Mouse (Mus musculus): ENCODE measurements around the gene Arhgap42. TPM values are rescaled to one million over a fixed set of nuclear protein-coding genes. Genes with fewer than 3 reads are reported as not detected.

Arhgap42 gene
- polyA plus RNA-seq (2014; fragmentation: Nextera tagmentation; extraction: Ambion mirVana): 22.4 and 25.1 TPM in 2 replicates

DNA sequence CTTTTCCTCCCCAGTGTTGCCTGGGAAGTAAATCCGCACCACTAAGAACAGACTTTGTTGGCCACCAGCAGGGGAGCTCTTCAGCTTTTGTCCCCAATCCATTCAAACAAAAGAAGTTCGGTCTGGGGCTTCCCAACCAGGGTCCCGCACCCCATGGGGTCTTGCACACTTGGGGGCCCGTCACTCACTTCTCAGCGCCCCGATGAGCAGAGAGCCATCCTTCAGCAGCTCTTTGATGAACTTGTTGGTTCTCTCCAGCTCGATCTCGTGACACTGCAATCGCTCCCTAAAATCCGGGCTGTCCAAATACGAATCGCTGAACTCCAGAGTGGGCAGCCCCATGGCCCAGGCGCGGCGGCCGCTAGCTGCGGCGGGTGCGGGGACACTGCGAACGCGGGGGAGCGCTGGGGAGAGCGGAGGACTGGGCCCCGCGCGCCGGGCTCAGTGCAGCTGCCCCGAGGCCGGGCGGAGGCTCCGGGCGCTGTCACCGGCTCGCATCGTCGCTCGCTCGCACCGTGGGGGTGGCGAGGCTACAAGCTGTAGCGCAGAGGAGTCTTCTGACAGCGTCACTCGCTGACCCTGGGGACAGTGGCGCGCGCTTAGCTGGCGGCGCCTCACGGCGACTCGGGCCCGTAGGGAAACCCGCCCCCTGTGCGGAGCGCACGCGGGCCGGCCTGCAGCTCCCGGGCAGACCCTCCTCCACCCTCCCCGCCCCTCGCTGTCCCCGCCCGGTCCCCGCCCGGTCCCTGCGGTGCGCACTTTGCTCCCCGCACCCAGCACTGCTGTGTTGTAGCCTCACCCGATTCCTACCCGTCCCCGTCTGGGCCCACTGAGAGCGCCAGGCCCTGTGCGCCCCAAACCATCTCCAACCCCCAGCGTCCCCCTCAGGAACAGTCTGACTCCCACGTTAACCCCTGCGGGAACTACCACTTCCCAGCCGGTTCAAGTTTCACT, at the start of gene Arhgap42:
TSS of gene Arhgap42 (minus strand) at position 664 of the 954 bp plus-strand sequence.
- peak within 1 kb of the TSS; percentile 74 for H3K4me2 ChIP-seq
- H3K9me3 ChIP-seq (ENCODE audit: control insufficient read depth, low read length): no peaks in the 10 kb centered on the region
- H3K4me1 ChIP-seq (ENCODE audit: control insufficient read depth, insufficient read depth, low read length): no peaks in the 10 kb centered on the region; the same call in 1 of the 2 replicates
- DNase-seq (ENCODE audit: low spot score, missing footprints) (peak; percentile 98), ATAC-seq (ENCODE audit: low FRiP score) (peak; percentile 92)
- peak within 1 kb of the TSS; percentile 75 for H3K4me3 ChIP-seq (ENCODE audit: low read depth, low read length)
- H3K36me3 ChIP-seq (ENCODE audit: control insufficient read depth, insufficient read depth, low read length): no peaks in the 10 kb centered on the region
- under 1% methylated on average over 68 of the region's 78 CpGs for WGBS
- H3K27ac ChIP-seq (ENCODE audit: low read depth, low read length): peak within 1 kb of the TSS; percentile 84
- H3K27me3 ChIP-seq (ENCODE audit: control insufficient read depth, insufficient read depth, low read length): no peaks in the 10 kb centered on the region
- H3K9ac ChIP-seq (ENCODE audit: low read length): peak within 1 kb of the TSS; percentile 96

DNA sequence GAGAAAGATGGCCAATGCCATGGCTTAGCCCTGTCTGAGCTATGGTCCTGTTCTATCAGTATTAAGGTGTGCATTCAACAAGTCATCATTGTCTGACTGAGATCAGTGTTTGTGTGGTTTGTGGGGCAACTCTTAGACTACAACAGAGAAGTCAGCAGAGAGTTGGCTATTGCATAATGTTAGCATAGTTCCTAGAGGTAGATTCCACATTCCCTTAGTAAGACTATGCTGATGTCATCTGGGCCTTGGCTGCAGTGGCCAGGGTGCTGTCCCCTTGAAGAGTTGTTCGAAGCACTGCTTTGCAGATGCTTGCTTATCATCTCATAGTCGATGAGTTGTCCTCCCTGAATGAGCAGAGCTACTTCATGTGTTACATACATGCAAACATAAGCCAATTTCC, 49.2 kb upstream of the Arhgap42 start:
- ATAC-seq (ENCODE audit: low FRiP score) (no peak), DNase-seq (ENCODE audit: low spot score, missing footprints) (no peak)
- H3K4me2 ChIP-seq: no peak overlapping the region
- no peaks in the 10 kb centered on the region for H3K4me1 ChIP-seq (ENCODE audit: control insufficient read depth, insufficient read depth, low read length)
- no peak overlapping the region for H3K9ac ChIP-seq (ENCODE audit: low read length)
- no peak overlapping the region for H3K4me3 ChIP-seq (ENCODE audit: low read depth, low read length)
- H3K27ac ChIP-seq (ENCODE audit: low read depth, low read length): no peak overlapping the region
- no peaks in the 10 kb centered on the region for H3K9me3 ChIP-seq (ENCODE audit: control insufficient read depth, low read length)
- H3K27me3 ChIP-seq (ENCODE audit: control insufficient read depth, insufficient read depth, low read length): no peaks in the 10 kb centered on the region
- no peaks in the 10 kb centered on the region for H3K36me3 ChIP-seq (ENCODE audit: control insufficient read depth, insufficient read depth, low read length)
- 93% methylated on average over 2 of the region's 2 CpGs for WGBS

DNA sequence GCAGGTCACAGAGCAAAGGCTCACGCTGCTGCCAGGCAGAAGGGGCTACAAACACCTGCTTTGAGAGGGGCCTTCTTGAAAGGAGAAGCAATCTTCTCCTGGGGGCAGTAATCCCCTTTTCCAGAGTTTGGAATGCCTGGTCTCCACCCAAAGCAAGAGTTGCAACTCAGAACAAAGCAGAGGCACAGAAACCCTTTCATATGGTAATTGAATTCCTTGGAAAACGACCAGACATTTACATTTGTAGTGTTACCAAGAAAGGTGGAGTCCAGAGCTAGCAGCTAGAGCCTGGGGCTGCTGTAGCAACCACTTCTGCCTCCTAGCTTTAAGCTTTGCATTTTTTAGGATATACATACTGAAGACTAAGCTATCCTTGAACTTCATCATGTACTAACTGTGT, 30.4 kb upstream of the Arhgap42 start:
- Histone ChIP-seq H3K4me1 (ENCODE audit: control insufficient read depth, insufficient read depth, low read length) (peaks cover 4% of the 10 kb centered on the region), H3K4me2 (no peak overlapping the region), H3K4me3 (ENCODE audit: low read depth, low read length) (no peak overlapping the region), H3K9ac (ENCODE audit: low read length) (no peak overlapping the region), H3K27ac (ENCODE audit: low read depth, low read length) (peak overlapping the region; percentile 35), H3K9me3 (ENCODE audit: control insufficient read depth, low read length) (no peaks in the 10 kb centered on the region), H3K36me3 (ENCODE audit: control insufficient read depth, insufficient read depth, low read length) (no peaks in the 10 kb centered on the region), H3K27me3 (ENCODE audit: control insufficient read depth, insufficient read depth, low read length) (no peaks in the 10 kb centered on the region)
- ATAC-seq (ENCODE audit: low FRiP score) (peak; percentile 72), DNase-seq (ENCODE audit: low spot score, missing footprints) (peak; percentile 81)
- WGBS: 3% methylated on average over 2 of the region's 2 CpGs

DNA sequence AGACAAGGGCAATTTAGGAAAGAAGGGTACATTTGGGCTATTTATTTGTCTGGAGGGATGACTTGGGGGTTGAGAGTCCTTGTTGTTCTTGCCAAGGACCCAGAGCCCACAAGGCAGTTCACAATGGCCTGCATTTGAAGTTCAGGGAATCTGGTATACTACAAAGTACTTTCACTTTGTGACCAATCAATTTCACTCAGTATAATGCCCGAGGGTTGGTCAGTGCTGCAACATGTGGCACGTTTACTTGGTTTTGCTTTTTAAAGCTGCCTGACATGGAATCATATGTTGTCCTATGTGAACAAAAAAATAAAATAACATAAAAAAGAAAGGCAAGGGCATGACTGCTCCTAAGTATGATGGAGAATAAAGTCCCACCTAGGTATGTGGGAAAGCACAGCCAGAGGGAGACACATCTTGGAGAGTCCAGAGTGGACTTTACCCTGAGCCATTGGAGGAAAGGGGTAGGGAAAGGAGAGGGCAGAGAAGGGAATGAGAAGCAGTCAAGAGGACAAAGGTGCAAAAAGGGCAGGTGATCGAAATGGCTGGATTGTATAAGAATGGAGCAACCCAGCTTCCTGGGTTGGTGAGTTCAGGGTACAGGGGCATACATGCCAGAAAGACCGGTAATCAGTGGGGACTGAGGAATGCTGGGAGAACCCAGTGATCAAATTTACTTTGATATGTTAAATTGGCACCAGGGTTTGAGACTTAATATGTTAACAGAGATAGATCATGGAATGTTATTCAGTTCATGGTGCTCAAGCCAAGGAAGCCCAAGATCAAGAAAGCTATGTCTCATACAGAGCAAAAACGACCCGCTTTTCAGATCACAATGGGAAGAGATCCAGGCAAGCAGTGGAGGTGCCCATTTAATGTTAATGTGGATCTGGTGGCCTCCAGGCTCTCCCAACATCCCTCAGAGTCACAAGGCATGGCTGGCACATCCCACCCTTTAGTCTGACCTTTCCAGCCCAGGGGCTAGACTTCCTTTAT, 29.0 kb upstream of the Arhgap42 start:
- WGBS: 76% methylated on average over 6 of the region's 6 CpGs

DNA sequence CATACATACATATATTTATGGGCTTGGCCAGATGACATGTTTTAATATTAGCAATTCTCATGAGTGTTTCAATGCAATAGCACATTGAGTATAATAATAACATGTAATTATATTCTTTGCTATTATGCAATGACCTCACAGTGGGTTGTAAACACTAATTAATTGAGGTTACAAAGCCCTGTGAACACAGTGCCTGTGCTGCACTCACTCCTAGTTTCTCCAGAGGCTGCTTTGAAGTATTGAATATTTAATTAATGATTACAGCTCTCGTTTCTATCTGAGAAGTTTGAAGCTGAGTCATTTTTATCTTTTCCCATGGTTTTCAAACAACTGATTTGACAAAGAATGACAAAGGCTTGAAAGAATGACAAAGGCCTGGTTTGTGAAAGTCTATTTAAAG, 24.6 kb upstream of the Arhgap42 start:
- no peaks in the 10 kb centered on the region for H3K9me3 ChIP-seq (ENCODE audit: control insufficient read depth, low read length)
- WGBS: 65% methylated on average over 1 of the region's 1 CpGs
- H3K4me3 ChIP-seq (ENCODE audit: low read depth, low read length): no peak overlapping the region
- H3K27ac ChIP-seq (ENCODE audit: low read depth, low read length): no peak overlapping the region
- DNase-seq (ENCODE audit: low spot score, missing footprints): no peak
- H3K36me3 ChIP-seq (ENCODE audit: control insufficient read depth, insufficient read depth, low read length): no peaks in the 10 kb centered on the region
- ATAC-seq (ENCODE audit: low FRiP score): no peak
- H3K9ac ChIP-seq (ENCODE audit: low read length): no peak overlapping the region
- H3K4me2 ChIP-seq: no peak overlapping the region
- no peaks in the 10 kb centered on the region for H3K4me1 ChIP-seq (ENCODE audit: control insufficient read depth, insufficient read depth, low read length)
- H3K27me3 ChIP-seq (ENCODE audit: control insufficient read depth, insufficient read depth, low read length): no peaks in the 10 kb centered on the region

More for the DNA sequence above, 29.0 kb upstream of the Arhgap42 start:
- Histone ChIP-seq H3K9me3 (ENCODE audit: control insufficient read depth, low read length) (no peaks in the 10 kb centered on the region), H3K36me3 (ENCODE audit: control insufficient read depth, insufficient read depth, low read length) (no peaks in the 10 kb centered on the region), H3K27me3 (ENCODE audit: control insufficient read depth, insufficient read depth, low read length) (no peaks in the 10 kb centered on the region), H3K9ac (ENCODE audit: low read length) (no peak overlapping the region), H3K27ac (ENCODE audit: low read depth, low read length) (no peak overlapping the region), H3K4me3 (ENCODE audit: low read depth, low read length) (no peak overlapping the region), H3K4me2 (no peak overlapping the region), H3K4me1 (ENCODE audit: control insufficient read depth, insufficient read depth, low read length) (peaks cover 4% of the 10 kb centered on the region)
- ATAC-seq (ENCODE audit: low FRiP score): no peak
- DNase-seq (ENCODE audit: low spot score, missing footprints): peak; percentile 76

DNA sequence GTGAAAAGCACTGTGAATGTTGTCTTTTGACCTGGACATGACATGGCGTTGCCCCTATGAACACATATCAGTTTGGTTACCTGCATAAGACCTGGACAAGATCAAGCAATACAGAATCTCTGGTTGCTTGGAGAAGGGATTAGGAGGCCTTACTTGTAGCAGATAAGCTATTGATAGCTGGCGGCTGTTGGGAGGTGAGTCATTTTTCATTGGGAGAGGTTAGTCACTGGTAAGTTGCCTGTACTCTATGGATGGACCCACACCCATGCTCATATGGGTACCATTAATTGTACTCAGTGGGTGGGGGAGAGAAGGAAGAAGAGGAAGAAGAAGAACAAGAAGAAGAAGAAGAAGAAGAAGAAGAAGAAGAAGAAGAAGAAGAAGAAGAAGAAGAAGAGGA, 23.6 kb upstream of the Arhgap42 start:
- Histone ChIP-seq H3K4me3 (ENCODE audit: low read depth, low read length) (no peak overlapping the region), H3K36me3 (ENCODE audit: control insufficient read depth, insufficient read depth, low read length) (no peaks in the 10 kb centered on the region), H3K27me3 (ENCODE audit: control insufficient read depth, insufficient read depth, low read length) (no peaks in the 10 kb centered on the region), H3K27ac (ENCODE audit: low read depth, low read length) (no peak overlapping the region), H3K9ac (ENCODE audit: low read length) (no peak overlapping the region), H3K9me3 (ENCODE audit: control insufficient read depth, low read length) (no peaks in the 10 kb centered on the region), H3K4me2 (no peak overlapping the region), H3K4me1 (ENCODE audit: control insufficient read depth, insufficient read depth, low read length) (no peaks in the 10 kb centered on the region)
- ATAC-seq (ENCODE audit: low FRiP score) (no peak), DNase-seq (ENCODE audit: low spot score, missing footprints) (no peak)
- 86% methylated on average over 2 of the region's 2 CpGs for WGBS

DNA sequence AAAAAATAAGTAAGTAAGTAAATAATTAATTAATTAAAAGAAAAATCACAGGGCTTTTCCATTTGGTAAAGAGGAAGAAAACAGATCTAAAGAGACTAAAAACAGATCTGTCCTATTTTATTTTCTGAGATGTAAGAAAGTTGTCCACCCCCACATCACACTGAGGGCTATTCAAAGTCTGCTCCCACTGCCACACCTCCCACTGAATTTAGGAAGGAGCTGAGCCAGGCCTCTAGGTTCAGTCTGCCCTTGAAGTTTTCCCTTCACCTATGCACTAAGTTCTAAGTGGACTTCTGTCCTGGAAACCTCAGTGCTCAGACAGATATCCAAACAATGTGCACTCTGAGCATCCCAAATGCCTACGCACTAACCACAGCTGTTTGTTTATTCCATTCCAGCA, 15.9 kb upstream of the Arhgap42 start:
- Histone ChIP-seq H3K36me3 (ENCODE audit: control insufficient read depth, insufficient read depth, low read length) (no peaks in the 10 kb centered on the region), H3K9ac (ENCODE audit: low read length) (no peak overlapping the region), H3K4me1 (ENCODE audit: control insufficient read depth, insufficient read depth, low read length) (no peaks in the 10 kb centered on the region), H3K27me3 (ENCODE audit: control insufficient read depth, insufficient read depth, low read length) (no peaks in the 10 kb centered on the region), H3K9me3 (ENCODE audit: control insufficient read depth, low read length) (no peaks in the 10 kb centered on the region), H3K27ac (ENCODE audit: low read depth, low read length) (no peak overlapping the region), H3K4me3 (ENCODE audit: low read depth, low read length) (no peak overlapping the region), H3K4me2 (no peak overlapping the region)
- WGBS: 86% methylated on average over 1 of the region's 1 CpGs
- no peak for ATAC-seq (ENCODE audit: low FRiP score)
- no peak for DNase-seq (ENCODE audit: low spot score, missing footprints)

DNA sequence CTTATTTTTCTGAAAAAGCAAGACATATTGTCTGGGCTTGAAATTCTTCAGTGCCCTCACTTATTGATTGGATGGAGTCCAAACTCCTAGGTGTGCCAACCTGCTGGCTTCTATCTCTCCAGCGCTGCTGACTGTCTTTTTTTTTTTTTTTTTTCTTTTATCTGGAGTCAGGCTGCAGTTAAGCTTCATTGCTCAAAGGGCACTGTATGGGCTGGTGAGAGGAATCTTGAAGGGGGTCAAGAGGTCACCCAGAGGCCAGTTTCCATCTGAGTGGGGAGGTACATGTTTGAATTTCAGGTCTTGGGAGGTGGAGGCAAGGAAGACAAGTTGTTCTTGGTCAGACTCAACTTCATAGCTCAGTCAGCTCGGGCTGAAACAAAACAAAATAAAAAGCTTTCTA, 9.6 kb upstream of the Arhgap42 start:
- WGBS: 44% methylated on average over 2 of the region's 2 CpGs
- H3K27me3 ChIP-seq (ENCODE audit: control insufficient read depth, insufficient read depth, low read length): no peaks in the 10 kb centered on the region
- no peak overlapping the region for H3K4me3 ChIP-seq (ENCODE audit: low read depth, low read length)
- ATAC-seq (ENCODE audit: low FRiP score) (no peak), DNase-seq (ENCODE audit: low spot score, missing footprints) (no peak)
- H3K9ac ChIP-seq (ENCODE audit: low read length): no peak overlapping the region
- H3K4me1 ChIP-seq (ENCODE audit: control insufficient read depth, insufficient read depth, low read length): no peaks in the 10 kb centered on the region
- H3K27ac ChIP-seq (ENCODE audit: low read depth, low read length): no peak overlapping the region
- no peaks in the 10 kb centered on the region for H3K9me3 ChIP-seq (ENCODE audit: control insufficient read depth, low read length)
- no peak overlapping the region for H3K4me2 ChIP-seq
- no peaks in the 10 kb centered on the region for H3K36me3 ChIP-seq (ENCODE audit: control insufficient read depth, insufficient read depth, low read length)
